Mouse (Mus musculus): ENCODE data around the gene Pde6c. TPM values are rescaled to one million over a fixed set of nuclear protein-coding genes. Genes with fewer than 3 reads are reported as not detected.

Gene Pde6c
- polyA plus RNA-seq, 1 experiment from 2014 or later, result 0.47 TPM

GRCm38 (mm10) chr19:38161648-38162354, 29.2 kb downstream of the Pde6c start:
- ATAC-seq (ENCODE audit: low FRiP score), result no peak
- 94% methylated on average over 21 of the region's 21 CpGs for WGBS

GRCm38 (mm10) chr19:38164633-38165032, 32.1 kb downstream of the Pde6c start:
- ATAC-seq (ENCODE audit: low FRiP score), result no peak
- no peaks in the 10 kb centered on the region for H3K9me3 ChIP-seq
- H3K27me3 ChIP-seq, result no peaks in the 10 kb centered on the region
- H3K4me3 ChIP-seq, result no peak overlapping the region
- H3K27ac ChIP-seq, result no peak overlapping the region
- H3K4me2 ChIP-seq, result no peak overlapping the region
- WGBS, result 57% methylated on average over 2 of the region's 2 CpGs
- H3K36me3 ChIP-seq, result no peaks in the 10 kb centered on the region
- H3K4me1 ChIP-seq (replicated peaks), result no peaks in the 10 kb centered on the region
- H3K9ac ChIP-seq, result no peak overlapping the region

More at GRCm38 (mm10) chr19:38161648-38162354, 29.2 kb downstream of the Pde6c start:
- Histone ChIP-seq H3K36me3 (no peaks in the 10 kb centered on the region), H3K4me3 (no peak overlapping the region), H3K9me3 (no peaks in the 10 kb centered on the region), H3K27ac (no peak overlapping the region), H3K9ac (no peak overlapping the region), H3K4me2 (no peak overlapping the region), H3K27me3 (no peaks in the 10 kb centered on the region), H3K4me1 (replicated peaks) (no peaks in the 10 kb centered on the region)

GRCm38 (mm10) chr19:38179675-38180074, 47.1 kb downstream of the Pde6c start:
- ATAC-seq (ENCODE audit: low FRiP score), result no peak
- H3K9me3 ChIP-seq, result no peaks in the 10 kb centered on the region
- no peak overlapping the region for H3K9ac ChIP-seq
- WGBS, result 94% methylated on average over 9 of the region's 9 CpGs
- no peak overlapping the region for H3K4me3 ChIP-seq
- no peaks in the 10 kb centered on the region for H3K4me1 ChIP-seq (replicated peaks)
- no peaks in the 10 kb centered on the region for H3K27me3 ChIP-seq
- no peak overlapping the region for H3K27ac ChIP-seq
- H3K36me3 ChIP-seq, result no peaks in the 10 kb centered on the region
- no peak overlapping the region for H3K4me2 ChIP-seq

GRCm38 (mm10) chr19:38186631-38187344, 54.2 kb downstream of the Pde6c start:
- H3K4me1 ChIP-seq (replicated peaks), result no peaks in the 10 kb centered on the region
- 91% methylated on average over 5 of the region's 5 CpGs for WGBS
- ATAC-seq (ENCODE audit: low FRiP score), result no peak

GRCm38 (mm10) chr19:38187345-38187680, 54.7 kb downstream of the Pde6c start:
- Histone ChIP-seq H3K36me3 (peaks cover 19% of the 10 kb centered on the region), H3K9ac (no peak overlapping the region), H3K4me3 (no peak overlapping the region), H3K9me3 (no peaks in the 10 kb centered on the region), H3K27ac (no peak overlapping the region), H3K4me1 (replicated peaks) (no peaks in the 10 kb centered on the region), H3K4me2 (no peak overlapping the region), H3K27me3 (no peaks in the 10 kb centered on the region)
- WGBS, result 86% methylated on average over 2 of the region's 2 CpGs
- no peak for ATAC-seq (ENCODE audit: low FRiP score)

More at GRCm38 (mm10) chr19:38186631-38187344, 54.2 kb downstream of the Pde6c start:
- Histone ChIP-seq H3K27ac (no peak overlapping the region), H3K27me3 (no peaks in the 10 kb centered on the region), H3K4me2 (no peak overlapping the region), H3K9ac (no peak overlapping the region), H3K36me3 (peaks cover 19% of the 10 kb centered on the region), H3K9me3 (no peaks in the 10 kb centered on the region), H3K4me3 (no peak overlapping the region)

GRCm38 (mm10) chr19:38190606-38191005, 58.0 kb downstream of the Pde6c start:
- 87% methylated on average over 3 of the region's 3 CpGs for WGBS
- Histone ChIP-seq H3K9me3 (no peaks in the 10 kb centered on the region), H3K4me2 (no peak overlapping the region), H3K9ac (no peak overlapping the region), H3K36me3 (peaks cover 28% of the 10 kb centered on the region), H3K4me1 (replicated peaks) (no peaks in the 10 kb centered on the region), H3K27ac (no peak overlapping the region), H3K4me3 (no peak overlapping the region), H3K27me3 (no peaks in the 10 kb centered on the region)
- ATAC-seq (ENCODE audit: low FRiP score), result no peak

- ATAC-seq (ENCODE audit: low FRiP score), result no peak
- Histone ChIP-seq H3K4me1 (replicated peaks) (no peaks in the 10 kb centered on the region), H3K9ac (no peak overlapping the region), H3K27ac (no peak overlapping the region), H3K36me3 (peaks cover 26% of the 10 kb centered on the region), H3K4me3 (no peak overlapping the region), H3K27me3 (no peaks in the 10 kb centered on the region), H3K4me2 (no peak overlapping the region), H3K9me3 (no peaks in the 10 kb centered on the region)
- WGBS, result 88% methylated on average over 5 of the region's 5 CpGs
Observed at GRCm38 (mm10) chr19:38191446-38191845, 58.9 kb downstream of the Pde6c start.

- Histone ChIP-seq H3K27ac (no peak overlapping the region), H3K4me1 (replicated peaks) (no peaks in the 10 kb centered on the region), H3K4me3 (no peak overlapping the region), H3K9ac (no peak overlapping the region), H3K36me3 (peaks cover 13% of the 10 kb centered on the region), H3K9me3 (no peaks in the 10 kb centered on the region), H3K27me3 (no peaks in the 10 kb centered on the region), H3K4me2 (no peak overlapping the region)
- 97% methylated on average over 4 of the region's 4 CpGs for WGBS
- ATAC-seq (ENCODE audit: low FRiP score), result no peak
Observed at GRCm38 (mm10) chr19:38195245-38195644, 62.7 kb downstream of the Pde6c start.

GRCm38 (mm10) chr19:38198731-38199130, 66.2 kb downstream of the Pde6c start:
- Histone ChIP-seq H3K9me3 (no peaks in the 10 kb centered on the region), H3K27me3 (no peaks in the 10 kb centered on the region), H3K4me2 (no peak overlapping the region), H3K4me3 (no peak overlapping the region), H3K36me3 (peaks cover 26% of the 10 kb centered on the region), H3K9ac (no peak overlapping the region), H3K27ac (no peak overlapping the region), H3K4me1 (replicated peaks) (no peaks in the 10 kb centered on the region)
- WGBS, result 95% methylated on average over 5 of the region's 5 CpGs
- no peak for ATAC-seq (ENCODE audit: low FRiP score)

- no peak for ATAC-seq (ENCODE audit: low FRiP score)
Observed at GRCm38 (mm10) chr19:38206669-38207068, 74.1 kb downstream of the Pde6c start.

GRCm38 (mm10) chr19:38217696-38218095, 85.1 kb downstream of the Pde6c start:
- WGBS, result 99% methylated on average over 3 of the region's 3 CpGs
- Histone ChIP-seq H3K4me1 (replicated peaks) (peaks cover 1% of the 10 kb centered on the region), H3K9ac (no peak overlapping the region), H3K4me3 (no peak overlapping the region), H3K36me3 (peaks cover 32% of the 10 kb centered on the region), H3K27me3 (no peaks in the 10 kb centered on the region), H3K27ac (no peak overlapping the region), H3K9me3 (no peaks in the 10 kb centered on the region), H3K4me2 (no peak overlapping the region)
- no peak for ATAC-seq (ENCODE audit: low FRiP score)

More at GRCm38 (mm10) chr19:38206669-38207068, 74.1 kb downstream of the Pde6c start:
- no peak overlapping the region for H3K4me3 ChIP-seq
- no peak overlapping the region for H3K4me2 ChIP-seq
- no peaks in the 10 kb centered on the region for H3K4me1 ChIP-seq (replicated peaks)
- no peak overlapping the region for H3K9ac ChIP-seq
- WGBS, result 61% methylated on average over 9 of the region's 9 CpGs
- H3K27me3 ChIP-seq, result no peaks in the 10 kb centered on the region
- no peak overlapping the region for H3K27ac ChIP-seq
- peaks cover 31% of the 10 kb centered on the region for H3K36me3 ChIP-seq
- H3K9me3 ChIP-seq, result no peaks in the 10 kb centered on the region

GRCm38 (mm10) chr19:38223356-38223904, 90.8 kb downstream of the Pde6c start:
- H3K27me3 ChIP-seq, result no peaks in the 10 kb centered on the region
- peaks cover 12% of the 10 kb centered on the region for H3K4me1 ChIP-seq (replicated peaks)
- peak overlapping the region; percentile 81 for H3K4me2 ChIP-seq
- peak overlapping the region; percentile 57 for H3K4me3 ChIP-seq
- H3K9me3 ChIP-seq, result no peaks in the 10 kb centered on the region
- peak overlapping the region; percentile 76 for H3K9ac ChIP-seq
- peak overlapping the region; percentile 98 for H3K27ac ChIP-seq
- peaks cover 6% of the 10 kb centered on the region; the same call in 1 of the 2 replicates for H3K36me3 ChIP-seq
- peak; percentile 53 for ATAC-seq (ENCODE audit: low FRiP score)
- 11% methylated on average over 12 of the region's 12 CpGs for WGBS

All from hindbrain, embryonic 13.5 days (tissue).